Mouse (Mus musculus) frontal cortex, postnatal 10 days (tissue): ENCODE data around the gene Ciao2a.

Experiments used
- DNase-seq, 2 experiments: peaks; one replicate each; pipeline ENCODE4 v3.0.0; 2022; ENCODE audit warnings: low spot score in 2 of 2, mixed read lengths in 1 of 2

The Ciao2a gene

GRCm38 (mm10) chr9:66162995-66163394 is 36.6 kb downstream of the Ciao2a start:
- DNase-seq = no peak

GRCm38 (mm10) chr9:66167222-66167621 is 40.8 kb downstream of the Ciao2a start:
- no peak for DNase-seq

- no peak for DNase-seq
These were observed 41.8 kb downstream of the Ciao2a start for GRCm38 (mm10) chr9:66168233-66168632.

- no peak for DNase-seq
These were observed 44.1 kb downstream of the Ciao2a start for GRCm38 (mm10) chr9:66170506-66170905.

GRCm38 (mm10) chr9:66171275-66171921 is 45.0 kb downstream of the Ciao2a start:
- no peak for DNase-seq

- DNase-seq = no peak
These were observed 47.0 kb downstream of the Ciao2a start for GRCm38 (mm10) chr9:66173316-66173855.

GRCm38 (mm10) chr9:66174985-66175384 is 48.6 kb downstream of the Ciao2a start:
- DNase-seq = no peak

GRCm38 (mm10) chr9:66177975-66178374 is 51.6 kb downstream of the Ciao2a start:
- DNase-seq = no peak

GRCm38 (mm10) chr9:66179795-66180194 is 53.4 kb downstream of the Ciao2a start:
- no peak for DNase-seq

- DNase-seq = no peak
These were observed 54.9 kb downstream of the Ciao2a start for GRCm38 (mm10) chr9:66181126-66181825.

- DNase-seq = no peak
These were observed 55.6 kb downstream of the Ciao2a start for GRCm38 (mm10) chr9:66181826-66182678.

GRCm38 (mm10) chr9:66182679-66182993 is 56.2 kb downstream of the Ciao2a start:
- DNase-seq = no peak

- no peak for DNase-seq
These were observed 56.6 kb downstream of the Ciao2a start for GRCm38 (mm10) chr9:66183023-66183422.

GRCm38 (mm10) chr9:66184572-66184971 is 58.2 kb downstream of the Ciao2a start:
- DNase-seq = no peak

- no peak for DNase-seq
These were observed 60.0 kb downstream of the Ciao2a start for GRCm38 (mm10) chr9:66186426-66186825.
